Mouse (Mus musculus) spleen, adult 2 months (tissue): ENCODE measurements around the gene Nr2c2ap. TPM values are rescaled to one million over a fixed set of nuclear protein-coding genes. Genes with fewer than 3 reads are reported as not detected.

Experiments
- DNase-seq, 2 experiments: peaks; one replicate each; pipeline versions ENCODE4 v3.0.0 to v3.0.0-alpha.2; 2012 to 2021; ENCODE audit warnings: low spot score in 2 of 2, low read depth in 1 of 2
- H3K27ac ChIP-seq: fragments of 200-500 bp; 2 replicates; pipeline ENCODE4 v1.5.1; 2012; ENCODE audit warnings: low read length, inconsistent platforms; ENCODE audit not compliant: insufficient read depth
- H3K27me3 ChIP-seq: fragments of 200-500 bp; 2 replicates; pipeline ENCODE4 v1.6.1; 2012; ENCODE audit warnings: mild to moderate bottlenecking, moderate library complexity, low read length, inconsistent platforms; ENCODE audit not compliant: control insufficient read depth, insufficient read depth
- H3K36me3 ChIP-seq: fragments of 200-500 bp; 2 replicates; pipeline ENCODE4 v1.6.1; 2012; ENCODE audit warnings: mild to moderate bottlenecking, low read length, inconsistent platforms; ENCODE audit not compliant: control insufficient read depth, insufficient read depth
- H3K4me1 ChIP-seq: fragments of 200-500 bp; 2 replicates; pipeline ENCODE4 v1.6.1; 2011; ENCODE audit warnings: inconsistent platforms; ENCODE audit not compliant: control insufficient read depth, insufficient read depth, insufficient read length
- H3K4me3 ChIP-seq: fragments of 200-500 bp; 2 replicates; pipeline ENCODE4 v1.5.1; 2011; ENCODE audit warnings: mild to moderate bottlenecking, inconsistent platforms; ENCODE audit not compliant: insufficient read depth, insufficient read length; ENCODE audit errors: extremely low read depth
- CTCF ChIP-seq: fragments of 200-500 bp; IDR thresholded peaks from 2 replicates; pipeline ENCODE4 v1.5.1; 2011; ENCODE audit warnings: mild to moderate bottlenecking, inconsistent platforms; ENCODE audit not compliant: insufficient read depth, insufficient read length, insufficient replicate concordance; ENCODE audit errors: extremely low read depth
- POLR2A ChIP-seq: fragments of 200-500 bp; IDR thresholded peaks from 2 replicates; pipeline ENCODE4 v1.6.1; 2011; ENCODE audit warnings: low read depth, low read length, inconsistent platforms
- WGBS: fragments of 180-500 bp; shearing (Covaris S2); methylation state at CpG from one replicate; pipeline ENCODE4 v1.1.7; 2018; 5-methylcytosine and 5-hydroxymethylcytosine counted together
- polyA plus RNA-seq: library from polyadenylated mRNA; depleted of rRNA; stranded (reverse); fragments of >200 nt; gene quantifications from 2 replicates; pipeline ENCODE4 v1.2.3, GENCODE M21; 2012; rRNA removed

Gene Nr2c2ap
- polyA plus RNA-seq, 1 experiment, result 14.0 TPM

DNA sequence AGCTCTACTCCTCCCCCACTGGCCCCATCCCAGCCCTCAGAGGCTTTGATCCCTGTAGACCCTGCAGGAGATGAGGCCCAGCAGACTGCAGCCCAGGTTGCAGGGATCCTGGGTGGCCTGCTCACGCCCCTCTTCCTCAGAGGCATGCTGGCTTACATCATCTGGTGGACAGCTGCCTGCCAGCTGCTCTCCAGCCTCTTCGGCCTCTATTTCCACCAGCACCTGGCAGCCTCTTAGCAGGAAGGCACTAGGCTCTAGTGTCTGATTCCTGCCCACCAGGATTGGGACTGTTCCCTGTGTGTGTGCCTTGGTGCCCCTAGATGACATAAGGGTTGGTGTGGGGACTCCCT lies 50.7 kb downstream of the Nr2c2ap start:
- WGBS, result 87% methylated on average over 2 of the region's 2 CpGs
- no peak for DNase-seq
- no peak overlapping the region for H3K27ac ChIP-seq

DNA sequence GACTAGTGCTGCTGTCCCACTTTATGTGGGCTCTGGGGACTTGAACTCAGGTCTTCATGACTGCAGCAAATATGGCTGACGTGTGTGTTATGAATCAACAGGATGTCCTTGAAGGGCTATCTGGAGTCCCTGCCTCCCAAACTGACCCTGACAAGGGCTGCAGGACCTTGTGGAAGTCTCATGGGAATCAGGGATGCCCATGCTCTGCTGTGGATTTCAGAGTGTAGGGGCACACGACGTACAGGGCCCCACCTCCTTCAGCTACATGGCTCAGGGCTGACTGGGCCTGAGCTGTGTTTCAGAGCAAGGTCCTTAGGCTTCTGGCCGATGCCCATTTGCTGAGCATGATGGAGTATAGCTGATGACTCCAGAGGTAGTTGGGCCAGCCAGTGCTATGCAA lies 52.1 kb downstream of the Nr2c2ap start:
- no peak overlapping the region for H3K27ac ChIP-seq
- DNase-seq, result no peak
- peaks cover 7% of the 10 kb centered on the region; the same call in 1 of the 2 replicates for H3K36me3 ChIP-seq
- no peaks in the 10 kb centered on the region for H3K27me3 ChIP-seq
- TF ChIP-seq POLR2A, result no peak
- no peak for TF ChIP-seq CTCF
- WGBS, result 88% methylated on average over 4 of the region's 4 CpGs
- no peaks in the 10 kb centered on the region for H3K4me1 ChIP-seq
- H3K4me3 ChIP-seq, result no peak overlapping the region

More for the DNA sequence above, 50.7 kb downstream of the Nr2c2ap start:
- H3K36me3 ChIP-seq, result peaks cover 8% of the 10 kb centered on the region; the same call in 1 of the 2 replicates
- TF ChIP-seq CTCF, result no peak
- no peak for TF ChIP-seq POLR2A
- H3K27me3 ChIP-seq, result no peaks in the 10 kb centered on the region
- H3K4me1 ChIP-seq, result no peaks in the 10 kb centered on the region
- H3K4me3 ChIP-seq, result no peak overlapping the region

Other genes with a start within 250 kb of the Nr2c2ap start
- 0.11 and 0.34 TPM in 2 replicates for gene Cilp2, start 243.6 kb upstream of the Nr2c2ap start, polyA plus RNA-seq
- gene Tssk6, start 229.1 kb upstream of the Nr2c2ap start, polyA plus RNA-seq, result 1.0 TPM in 2 replicates
- gene Ndufa13, start 228.8 kb upstream of the Nr2c2ap start, polyA plus RNA-seq, result 53.8 and 76.3 TPM in 2 replicates
- 1.5 and 1.9 TPM in 2 replicates for gene Yjefn3, start 228.6 kb upstream of the Nr2c2ap start, polyA plus RNA-seq
- 45.8 and 64.6 TPM in 2 replicates for gene Gatad2a, start 134.9 kb upstream of the Nr2c2ap start, polyA plus RNA-seq
- gene Mau2, start 88.6 kb upstream of the Nr2c2ap start, polyA plus RNA-seq, result 83.3 and 108 TPM in 2 replicates
- gene Sugp1, start 88.5 kb upstream of the Nr2c2ap start, polyA plus RNA-seq, result 8.9 and 9.4 TPM in 2 replicates
- gene Tm6sf2, start 58.4 kb upstream of the Nr2c2ap start, polyA plus RNA-seq, result 2.0 and 2.3 TPM in 2 replicates
- 0.28 and 0.36 TPM in 2 replicates for gene Hapln4, start 47.9 kb upstream of the Nr2c2ap start, polyA plus RNA-seq
- 0.04 and 0.09 TPM in 2 replicates for gene Ncan, start 10.5 kb upstream of the Nr2c2ap start, polyA plus RNA-seq
- gene Rfxank, start 7.8 kb downstream of the Nr2c2ap start, polyA plus RNA-seq, result 22.5 and 24.6 TPM in 2 replicates
- gene Borcs8, start 8.2 kb downstream of the Nr2c2ap start, polyA plus RNA-seq, result 55.8 and 73.6 TPM in 2 replicates
- 2.3 and 4.3 TPM in 2 replicates for gene Mef2b, start 8.4 kb downstream of the Nr2c2ap start, polyA plus RNA-seq
- gene Tmem161a, start 41.0 kb downstream of the Nr2c2ap start, polyA plus RNA-seq, result 59.9 and 76.8 TPM in 2 replicates
- 16.4 and 18.6 TPM in 2 replicates for gene Slc25a42, start 81.0 kb downstream of the Nr2c2ap start, polyA plus RNA-seq
- gene Sugp2, start 102.9 kb downstream of the Nr2c2ap start, polyA plus RNA-seq, result 38.3 and 40.0 TPM in 2 replicates
- gene Armc6, start 103.1 kb downstream of the Nr2c2ap start, polyA plus RNA-seq, result 11.5 and 14.1 TPM in 2 replicates
- 28.1 and 34.7 TPM in 2 replicates for gene Homer3, start 151.5 kb downstream of the Nr2c2ap start, polyA plus RNA-seq
- 37.4 and 44.5 TPM in 2 replicates for gene Ddx49, start 171.2 kb downstream of the Nr2c2ap start, polyA plus RNA-seq
- gene Cope, start 171.2 kb downstream of the Nr2c2ap start, polyA plus RNA-seq, result 200 and 269 TPM in 2 replicates
- gene Cers1, start 184.4 kb downstream of the Nr2c2ap start, polyA plus RNA-seq, result 0.52 and 0.61 TPM in 2 replicates
- 0.33 and 0.40 TPM in 2 replicates for gene Gdf1, start 198.5 kb downstream of the Nr2c2ap start, polyA plus RNA-seq
- gene Upf1, start 221.9 kb downstream of the Nr2c2ap start, polyA plus RNA-seq, result 38.9 and 43.2 TPM in 2 replicates
- 0.46 and 0.56 TPM in 2 replicates for gene Comp, start 242.2 kb downstream of the Nr2c2ap start, polyA plus RNA-seq